Mouse (Mus musculus) heart, adult 2 months (tissue): ENCODE results near the gene Med20. TPM values are rescaled to one million over a fixed set of nuclear protein-coding genes. Genes with fewer than 3 reads are reported as not detected.

Experiments
- DNase-seq, 2 experiments: peaks; one replicate each; pipeline ENCODE4 v3.0.0; 2021
- H3K27ac ChIP-seq: fragments of 200-600 bp; 2 replicates; pipeline ENCODE4 v1.8.1; 2022
- H3K27me3 ChIP-seq: fragments of 200-500 bp; 2 replicates; pipeline ENCODE4 v1.6.1; 2012; ENCODE audit warnings: mild to moderate bottlenecking, low read length, inconsistent platforms, mixed read lengths; ENCODE audit not compliant: control insufficient read depth, insufficient read depth
- H3K36me3 ChIP-seq: fragments of 200-500 bp; 2 replicates; pipeline ENCODE4 v1.6.1; 2012; ENCODE audit warnings: low read length, inconsistent platforms; ENCODE audit not compliant: control insufficient read depth, insufficient read depth
- H3K4me1 ChIP-seq: fragments of 200-500 bp; 2 replicates; pipeline ENCODE4 v1.6.1; 2011; ENCODE audit warnings: low read length; ENCODE audit not compliant: control insufficient read depth, insufficient read depth
- H3K4me3 ChIP-seq: fragments of 200-600 bp; 2 replicates; pipeline ENCODE4 v1.8.1; 2022
- H3K79me2 ChIP-seq: fragments of 200-500 bp; replicated peaks from 2 replicates; pipeline ENCODE4 v1.6.1; 2012; ENCODE audit warnings: mild to moderate bottlenecking, inconsistent platforms, low read length, moderate library complexity, mixed read lengths; ENCODE audit not compliant: control insufficient read depth, insufficient read depth
- H3K9ac ChIP-seq: fragments of 200-500 bp; 2 replicates; pipeline ENCODE4 v1.6.1; 2012; ENCODE audit warnings: low read depth, mild to moderate bottlenecking, control low read depth, inconsistent platforms, low read length, mixed read lengths
- CTCF ChIP-seq: fragments of 200-600 bp; IDR thresholded peaks from 2 replicates; pipeline ENCODE4 v1.8.1; 2022; ENCODE audit warnings: antibody characterized with exemption, mild to moderate bottlenecking, moderate library complexity
- EP300 ChIP-seq: fragments of 200-500 bp; IDR thresholded peaks from 2 replicates; pipeline ENCODE4 v1.6.1; 2011; ENCODE audit warnings: low read depth, low read length, control low read depth; ENCODE audit not compliant: insufficient read depth
- POLR2A ChIP-seq: fragments of 200-500 bp; IDR thresholded peaks from 2 replicates; pipeline ENCODE4 v1.6.1; 2011; ENCODE audit warnings: mild to moderate bottlenecking, low read depth, low read length, control low read depth; ENCODE audit not compliant: insufficient read depth
- WGBS: fragments of 180-500 bp; shearing (Covaris S2); methylation state at CpG from one replicate; pipeline ENCODE4 v1.1.7; 2018; 5-methylcytosine and 5-hydroxymethylcytosine counted together
- intact Hi-C: fragments of 180-260 bp; cut with DNase I; formaldehyde crosslinking; loops from one replicate; pipeline ENCODE4 v1.15.1; 2025
- polyA plus RNA-seq: library from polyadenylated mRNA; depleted of rRNA; stranded (reverse); fragments of >200 nt; gene quantifications from 2 replicates; pipeline ENCODE4 v1.2.3, GENCODE M21; 2012
- total RNA-seq, 2 experiments: library from RNA; stranded (reverse); gene quantifications; 2 replicates each; pipeline ENCODE4 v1.2.3; 2021

The Med20 gene
- total and polyA plus RNA-seq, 3 experiments, result 13.5 to 17.4 (median 15.0) TPM

DNA sequence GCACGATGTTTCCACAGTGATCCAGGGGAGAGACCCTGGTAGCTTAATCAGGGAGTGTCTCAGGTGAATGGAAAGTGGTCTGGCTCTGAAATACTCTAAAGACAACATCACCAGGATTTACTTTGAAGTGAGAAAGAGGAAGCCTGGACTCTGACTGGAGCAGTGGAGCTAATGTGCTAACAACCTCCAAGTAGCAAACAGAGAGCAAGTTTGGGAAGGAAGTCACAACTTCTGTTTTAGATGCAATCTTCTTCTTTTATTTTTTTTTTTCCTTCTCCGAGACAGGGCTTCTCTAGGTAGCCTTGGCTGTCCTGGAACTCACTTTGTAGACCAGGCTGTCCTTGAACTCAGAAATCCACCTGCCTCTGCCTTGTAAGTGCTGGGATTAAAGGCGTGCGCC, 2.2 kb upstream of the Med20 start:
- DNase-seq, result no peak
- Histone ChIP-seq H3K4me1 (peaks cover 5% of the 10 kb centered on the region), H3K27ac (no peak overlapping the region), H3K36me3 (no peaks in the 10 kb centered on the region; the same call in 1 of the 2 replicates), H3K79me2 (no peaks in the 10 kb centered on the region; the same call in 1 of the 2 replicates), H3K9ac (no peak overlapping the region), H3K4me3 (no peak overlapping the region), H3K27me3 (no peaks in the 10 kb centered on the region)
- WGBS, result 84% methylated on average over 4 of the region's 4 CpGs
- TF ChIP-seq CTCF (no peak), EP300 (no peak), POLR2A (no peak)
- intact Hi-C loops, result no loop called here

DNA sequence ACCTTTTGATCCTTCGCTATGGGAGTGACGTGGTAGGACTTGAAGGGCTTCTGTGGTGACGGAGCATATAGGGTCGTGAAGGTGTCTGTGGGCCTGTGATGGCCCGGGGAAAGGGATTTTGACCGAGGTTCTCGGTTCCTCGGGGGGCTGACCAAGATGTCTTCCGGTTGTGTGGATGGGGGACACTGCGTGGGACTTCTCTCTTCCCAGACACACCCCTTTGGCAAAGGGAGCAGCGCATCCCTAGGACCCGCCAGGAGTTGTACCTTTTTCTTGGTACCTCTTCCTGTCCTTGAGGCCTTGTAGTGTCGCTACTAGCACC, 240 bp downstream of the Med20 start:
- no peak for TF ChIP-seq CTCF
- TF ChIP-seq EP300, result no peak
- TF ChIP-seq POLR2A, result no peak
- Histone ChIP-seq H3K79me2 (no peaks in the 10 kb centered on the region; the same call in 1 of the 2 replicates), H3K36me3 (no peaks in the 10 kb centered on the region; the same call in 1 of the 2 replicates), H3K4me3 (peak overlapping the region; percentile 77), H3K9ac (peak overlapping the region; percentile 70), H3K27ac (peak overlapping the region; percentile 97), H3K27me3 (no peaks in the 10 kb centered on the region), H3K4me1 (peaks cover 5% of the 10 kb centered on the region)
- WGBS, result 0% methylated on average over 13 of the region's 13 CpGs
- intact Hi-C loops, result loop anchor here (2.0 to 10.0 kb wide), 2 partner anchors 19 to 247 kb away; partner anchors contain the start of gene Mrps10
- no peak for DNase-seq

DNA sequence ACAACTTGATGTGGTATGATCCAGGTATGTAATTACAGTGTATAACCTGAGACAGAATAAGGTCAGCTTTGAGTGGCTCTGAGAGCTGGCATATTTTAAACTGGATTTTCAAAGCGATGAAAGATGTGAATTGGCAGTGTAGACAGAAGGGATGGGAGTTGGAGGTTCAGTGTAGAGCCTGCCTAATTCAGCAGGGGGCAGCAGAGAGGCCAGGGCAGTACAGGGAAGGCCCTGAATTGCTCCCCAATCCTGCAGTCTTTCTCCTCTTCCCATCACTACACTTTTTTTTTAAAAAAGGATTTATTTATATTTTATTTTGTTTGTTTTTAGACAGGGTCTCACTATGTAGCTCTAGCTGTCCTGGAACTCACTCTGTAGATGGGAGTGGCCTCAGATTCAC, 2.6 kb downstream of the Med20 start:
- DNase-seq, result peak in 1 of 2 experiments; percentile 57
- Histone ChIP-seq H3K4me3 (no peak overlapping the region), H3K36me3 (no peaks in the 10 kb centered on the region; the same call in 1 of the 2 replicates), H3K27me3 (no peaks in the 10 kb centered on the region), H3K9ac (no peak overlapping the region), H3K79me2 (no peaks in the 10 kb centered on the region; the same call in 1 of the 2 replicates), H3K4me1 (peaks cover 5% of the 10 kb centered on the region), H3K27ac (no peak overlapping the region)
- intact Hi-C loops, result loop anchor here (2.0 to 10.0 kb wide), 2 partner anchors 63 to 249 kb away; partner anchors contain the start of gene Mrps10
- TF ChIP-seq EP300, result no peak
- TF ChIP-seq POLR2A, result no peak
- peak; percentile 93 for TF ChIP-seq CTCF
- WGBS, result 72% methylated on average over 1 of the region's 1 CpGs

DNA sequence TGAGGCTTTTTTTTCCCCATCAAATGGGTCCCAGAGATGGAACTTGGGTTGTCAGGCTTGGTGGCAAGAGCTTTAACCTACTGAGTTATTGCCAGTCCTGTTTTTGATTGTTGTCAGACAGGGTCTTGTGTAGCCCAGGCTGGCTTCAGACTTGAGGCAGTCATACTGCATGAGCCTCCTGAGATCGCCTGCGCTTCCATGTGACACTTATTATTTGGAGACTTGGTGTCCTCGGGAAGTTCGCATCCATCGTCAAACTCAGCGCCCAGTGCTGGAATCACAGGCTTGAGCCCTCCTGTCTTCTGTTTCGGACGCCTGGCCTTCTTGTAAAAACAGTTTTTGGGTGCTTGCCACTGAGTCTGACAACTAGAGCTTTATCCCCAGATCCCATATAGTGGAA, 4.7 kb downstream of the Med20 start:
- Histone ChIP-seq H3K27me3 (no peaks in the 10 kb centered on the region), H3K4me1 (peaks cover 3% of the 10 kb centered on the region; the same call in 1 of the 2 replicates), H3K27ac (no peak overlapping the region), H3K36me3 (no peaks in the 10 kb centered on the region), H3K4me3 (no peak overlapping the region), H3K79me2 (no peaks in the 10 kb centered on the region; the same call in 1 of the 2 replicates), H3K9ac (no peak overlapping the region)
- WGBS, result 93% methylated on average over 8 of the region's 8 CpGs
- DNase-seq, result no peak
- intact Hi-C loops, result loop anchor here (10.0 kb wide), 1 partner anchor 251 kb away; the partner anchor contains the start of gene Mrps10
- TF ChIP-seq CTCF, result no peak
- no peak for TF ChIP-seq POLR2A
- TF ChIP-seq EP300, result no peak

DNA sequence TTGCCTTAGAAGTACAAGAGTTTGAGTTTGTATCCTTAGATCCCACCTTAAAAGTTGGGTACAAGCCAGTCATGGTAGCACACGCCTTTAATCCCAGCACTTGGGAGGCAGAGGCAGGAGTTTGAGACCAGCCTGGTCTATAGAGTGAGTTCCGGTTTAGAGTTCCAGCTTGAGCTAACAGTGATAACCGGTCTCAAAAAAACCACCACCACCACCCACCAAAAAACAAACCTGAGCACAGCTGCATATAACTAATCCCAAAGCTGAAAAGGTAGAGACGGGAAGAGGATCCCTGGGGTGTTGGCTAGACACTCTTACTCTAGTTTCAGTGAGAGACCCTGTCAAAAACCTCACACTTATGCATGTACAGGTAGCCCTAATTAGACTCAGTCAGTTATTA, 5.3 kb downstream of the Med20 start:
- 86% methylated on average over 4 of the region's 4 CpGs for WGBS
- Histone ChIP-seq H3K4me3 (no peak overlapping the region), H3K27me3 (no peaks in the 10 kb centered on the region), H3K27ac (no peak overlapping the region), H3K4me1 (peaks cover 3% of the 10 kb centered on the region; the same call in 1 of the 2 replicates), H3K9ac (no peak overlapping the region), H3K36me3 (no peaks in the 10 kb centered on the region), H3K79me2 (no peaks in the 10 kb centered on the region; the same call in 1 of the 2 replicates)
- intact Hi-C loops, result loop anchor here (10.0 kb wide), 1 partner anchor 252 kb away; the partner anchor contains the start of gene Mrps10
- no peak for TF ChIP-seq POLR2A
- no peak for TF ChIP-seq CTCF
- no peak for TF ChIP-seq EP300
- no peak for DNase-seq

DNA sequence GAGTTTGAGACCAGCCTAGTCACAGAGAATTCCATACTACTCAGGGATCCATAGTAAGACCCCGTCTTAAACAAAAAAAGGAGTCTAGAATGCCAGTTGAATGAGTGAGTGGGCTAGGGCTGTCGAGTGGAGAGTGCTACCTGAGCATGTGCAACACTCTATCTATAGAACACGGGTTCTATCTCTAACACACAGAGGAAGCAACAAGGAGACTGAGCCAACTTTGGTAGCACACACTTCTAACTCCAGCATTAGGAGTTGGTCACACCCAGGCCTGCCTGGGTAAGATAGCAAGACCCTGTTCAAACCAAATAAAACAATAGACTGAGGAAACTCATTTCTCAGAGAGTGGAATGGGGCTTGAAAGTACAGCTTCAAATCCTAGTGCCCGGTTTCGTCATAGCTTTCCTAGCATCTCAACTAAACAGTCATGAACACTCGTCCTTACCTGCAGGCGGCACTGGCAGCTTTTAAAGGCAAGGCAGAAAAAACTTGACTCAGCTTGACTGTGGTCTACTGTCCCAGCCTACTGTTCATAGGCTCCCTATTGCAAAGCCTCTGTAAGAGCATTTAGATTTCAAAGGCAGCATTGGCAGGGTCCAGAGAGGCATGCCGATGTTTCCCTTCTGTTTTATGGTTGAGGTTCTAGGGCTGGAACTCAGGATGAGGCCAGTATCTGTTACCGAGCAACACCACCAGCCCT, 6.4 kb downstream of the Med20 start:
- 84% methylated on average over 9 of the region's 9 CpGs for WGBS

More for the DNA sequence above, 6.4 kb downstream of the Med20 start:
- no peak for DNase-seq
- Histone ChIP-seq H3K27me3 (no peaks in the 10 kb centered on the region), H3K36me3 (no peaks in the 10 kb centered on the region), H3K27ac (no peak overlapping the region), H3K79me2 (no peaks in the 10 kb centered on the region; the same call in 1 of the 2 replicates), H3K4me1 (peaks cover 3% of the 10 kb centered on the region; the same call in 1 of the 2 replicates), H3K4me3 (no peak overlapping the region), H3K9ac (no peak overlapping the region)
- TF ChIP-seq CTCF (no peak), POLR2A (no peak), EP300 (no peak)
- intact Hi-C loops, result loop anchor here (10.0 kb wide), 1 partner anchor 253 kb away; the partner anchor contains the start of gene Mrps10
